Mouse (Mus musculus): ENCODE results near the gene Nap1l5. TPM values are rescaled to one million over a fixed set of nuclear protein-coding genes. Genes with fewer than 3 reads are reported as not detected.

Gene Nap1l5
- polyA plus RNA-seq (2012; rRNA removed), result 0.08 and 0.28 TPM in 2 replicates

GRCm38 (mm10) chr6:58906852-58907261, at the start of gene Nap1l5:
Nap1l5 (minus strand) TSS chr6:58907076.
- Histone ChIP-seq H3K27me3 (ENCODE audit: control insufficient read depth, insufficient read depth, low read length) (no peaks in the 10 kb centered on the region), H3K27ac (ENCODE audit: control insufficient read depth, insufficient read depth, low read depth, low read length) (no peak within 1 kb of the TSS), H3K36me3 (ENCODE audit: control insufficient read depth, insufficient read depth, low read length) (no peaks in the 10 kb centered on the region), H3K4me1 (ENCODE audit: control insufficient read depth, insufficient read depth, low read length) (peaks cover 5% of the 10 kb centered on the region; the same call in 1 of the 2 replicates), H3K4me3 (ENCODE audit: control insufficient read depth, low read depth, low read length) (peak within 1 kb of the TSS; percentile 82)
- no peak for TF ChIP-seq POLR2A (IDR thresholded peaks at IDR 0.05; ENCODE audit: control insufficient read depth, low read depth, low read length)
- no peak for TF ChIP-seq CTCF (IDR thresholded peaks at IDR 0.05; ENCODE audit: control insufficient read depth, insufficient read depth, insufficient replicate concordance, low read depth, low read length)

GRCm38 (mm10) chr6:58951128-58951992, 44.5 kb upstream of the Nap1l5 start:
- Histone ChIP-seq H3K36me3 (ENCODE audit: control insufficient read depth, insufficient read depth, low read length) (no peaks in the 10 kb centered on the region), H3K27me3 (ENCODE audit: control insufficient read depth, insufficient read depth, low read length) (no peaks in the 10 kb centered on the region), H3K4me1 (ENCODE audit: control insufficient read depth, insufficient read depth, low read length) (no peaks in the 10 kb centered on the region), H3K4me3 (ENCODE audit: control insufficient read depth, low read depth, low read length) (no peak overlapping the region), H3K27ac (ENCODE audit: control insufficient read depth, insufficient read depth, low read depth, low read length) (no peak overlapping the region)
- no peak for TF ChIP-seq CTCF (IDR thresholded peaks at IDR 0.05; ENCODE audit: control insufficient read depth, insufficient read depth, insufficient replicate concordance, low read depth, low read length)
- no peak for TF ChIP-seq POLR2A (IDR thresholded peaks at IDR 0.05; ENCODE audit: control insufficient read depth, low read depth, low read length)

GRCm38 (mm10) chr6:58950410-58950809, 43.5 kb upstream of the Nap1l5 start:
- no peaks in the 10 kb centered on the region for H3K4me1 ChIP-seq (ENCODE audit: control insufficient read depth, insufficient read depth, low read length)
- TF ChIP-seq CTCF (IDR thresholded peaks at IDR 0.05; ENCODE audit: control insufficient read depth, insufficient read depth, insufficient replicate concordance, low read depth, low read length) (no peak), POLR2A (IDR thresholded peaks at IDR 0.05; ENCODE audit: control insufficient read depth, low read depth, low read length) (no peak)
- no peak overlapping the region for H3K4me3 ChIP-seq (ENCODE audit: control insufficient read depth, low read depth, low read length)
- H3K36me3 ChIP-seq (ENCODE audit: control insufficient read depth, insufficient read depth, low read length), result no peaks in the 10 kb centered on the region
- H3K27ac ChIP-seq (ENCODE audit: control insufficient read depth, insufficient read depth, low read depth, low read length), result no peak overlapping the region
- H3K27me3 ChIP-seq (ENCODE audit: control insufficient read depth, insufficient read depth, low read length), result no peaks in the 10 kb centered on the region

- TF ChIP-seq POLR2A (IDR thresholded peaks at IDR 0.05; ENCODE audit: control insufficient read depth, low read depth, low read length) (no peak), CTCF (IDR thresholded peaks at IDR 0.05; ENCODE audit: control insufficient read depth, insufficient read depth, insufficient replicate concordance, low read depth, low read length) (no peak)
- H3K27ac ChIP-seq (ENCODE audit: control insufficient read depth, insufficient read depth, low read depth, low read length), result no peak overlapping the region
- no peaks in the 10 kb centered on the region for H3K4me1 ChIP-seq (ENCODE audit: control insufficient read depth, insufficient read depth, low read length)
These were observed 40.0 kb upstream of the Nap1l5 start for GRCm38 (mm10) chr6:58946840-58947239.

GRCm38 (mm10) chr6:58946246-58946645, 39.4 kb upstream of the Nap1l5 start:
- Histone ChIP-seq H3K27ac (ENCODE audit: control insufficient read depth, insufficient read depth, low read depth, low read length) (no peak overlapping the region), H3K4me1 (ENCODE audit: control insufficient read depth, insufficient read depth, low read length) (no peaks in the 10 kb centered on the region), H3K4me3 (ENCODE audit: control insufficient read depth, low read depth, low read length) (no peak overlapping the region), H3K36me3 (ENCODE audit: control insufficient read depth, insufficient read depth, low read length) (no peaks in the 10 kb centered on the region), H3K27me3 (ENCODE audit: control insufficient read depth, insufficient read depth, low read length) (no peaks in the 10 kb centered on the region)
- TF ChIP-seq CTCF (IDR thresholded peaks at IDR 0.05; ENCODE audit: control insufficient read depth, insufficient read depth, insufficient replicate concordance, low read depth, low read length) (no peak), POLR2A (IDR thresholded peaks at IDR 0.05; ENCODE audit: control insufficient read depth, low read depth, low read length) (no peak)

More at GRCm38 (mm10) chr6:58946840-58947239, 40.0 kb upstream of the Nap1l5 start:
- Histone ChIP-seq H3K27me3 (ENCODE audit: control insufficient read depth, insufficient read depth, low read length) (no peaks in the 10 kb centered on the region), H3K4me3 (ENCODE audit: control insufficient read depth, low read depth, low read length) (no peak overlapping the region), H3K36me3 (ENCODE audit: control insufficient read depth, insufficient read depth, low read length) (no peaks in the 10 kb centered on the region)

DNA sequence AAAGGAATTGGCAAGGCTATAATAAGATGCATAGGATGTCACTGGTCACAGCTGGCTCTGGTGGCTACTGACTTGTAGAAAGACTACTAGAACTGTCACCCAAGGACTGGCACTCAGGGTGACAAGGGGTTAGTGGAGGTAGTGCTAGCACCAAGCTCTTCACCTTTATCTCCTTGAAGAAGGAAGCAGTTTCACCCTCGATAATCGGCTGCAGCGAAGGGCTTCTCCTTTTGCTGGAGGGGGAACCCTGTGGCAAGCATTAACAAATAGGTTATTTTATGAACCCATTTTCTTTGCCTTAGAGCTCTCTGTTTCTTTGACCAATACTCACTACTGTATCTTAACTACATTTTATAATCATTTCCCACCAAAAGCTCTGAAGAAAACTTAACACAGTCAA, 37.1 kb upstream of the Nap1l5 start:
- Histone ChIP-seq H3K4me1 (ENCODE audit: control insufficient read depth, insufficient read depth, low read length) (no peaks in the 10 kb centered on the region), H3K27ac (ENCODE audit: control insufficient read depth, insufficient read depth, low read depth, low read length) (no peak overlapping the region), H3K27me3 (ENCODE audit: control insufficient read depth, insufficient read depth, low read length) (no peaks in the 10 kb centered on the region), H3K36me3 (ENCODE audit: control insufficient read depth, insufficient read depth, low read length) (no peaks in the 10 kb centered on the region), H3K4me3 (ENCODE audit: control insufficient read depth, low read depth, low read length) (no peak overlapping the region)
- TF ChIP-seq POLR2A (IDR thresholded peaks at IDR 0.05; ENCODE audit: control insufficient read depth, low read depth, low read length) (no peak), CTCF (IDR thresholded peaks at IDR 0.05; ENCODE audit: control insufficient read depth, insufficient read depth, insufficient replicate concordance, low read depth, low read length) (no peak)

- no peaks in the 10 kb centered on the region for H3K27me3 ChIP-seq (ENCODE audit: control insufficient read depth, insufficient read depth, low read length)
- no peak overlapping the region for H3K4me3 ChIP-seq (ENCODE audit: control insufficient read depth, low read depth, low read length)
- H3K36me3 ChIP-seq (ENCODE audit: control insufficient read depth, insufficient read depth, low read length), result no peaks in the 10 kb centered on the region
- TF ChIP-seq POLR2A (IDR thresholded peaks at IDR 0.05; ENCODE audit: control insufficient read depth, low read depth, low read length) (no peak), CTCF (IDR thresholded peaks at IDR 0.05; ENCODE audit: control insufficient read depth, insufficient read depth, insufficient replicate concordance, low read depth, low read length) (no peak)
- no peak overlapping the region for H3K27ac ChIP-seq (ENCODE audit: control insufficient read depth, insufficient read depth, low read depth, low read length)
- H3K4me1 ChIP-seq (ENCODE audit: control insufficient read depth, insufficient read depth, low read length), result no peaks in the 10 kb centered on the region
These were observed 35.4 kb upstream of the Nap1l5 start for GRCm38 (mm10) chr6:58942276-58942675.

All from testis, adult 2 months (tissue).